Mouse (Mus musculus) cerebellum, adult 9-11 months (tissue): ENCODE measurements around the gene Nek3.

Experiments
- DNase-seq: peaks from one replicate; pipeline ENCODE4 v3.0.0; 2022

Gene Nek3

GRCm38 (mm10) chr8:22143764-22144491, 22.3 kb downstream of the Nek3 start:
- DNase-seq = no peak

GRCm38 (mm10) chr8:22142592-22142991, 23.6 kb downstream of the Nek3 start:
- no peak for DNase-seq

GRCm38 (mm10) chr8:22141836-22142385, 24.3 kb downstream of the Nek3 start:
- DNase-seq = no peak

- peak; percentile 69 for DNase-seq
Measured at GRCm38 (mm10) chr8:22136462-22136861, 29.8 kb downstream of the Nek3 start.

GRCm38 (mm10) chr8:22134750-22135135, 31.5 kb downstream of the Nek3 start:
- DNase-seq = no peak

- no peak for DNase-seq
Measured at GRCm38 (mm10) chr8:22134078-22134749, 32.0 kb downstream of the Nek3 start.

GRCm38 (mm10) chr8:22132062-22132461, 34.2 kb downstream of the Nek3 start:
- no peak for DNase-seq

GRCm38 (mm10) chr8:22124220-22125152, 41.7 kb downstream of the Nek3 start, which contains the start of gene Nek5:
Gene Nek5 (minus strand): TSS chr8:22125053.
- no peak for DNase-seq

GRCm38 (mm10) chr8:22107020-22107419, 59.2 kb downstream of the Nek3 start:
- DNase-seq = no peak

- DNase-seq = no peak
Measured at GRCm38 (mm10) chr8:22091568-22091967, 74.7 kb downstream of the Nek3 start.

GRCm38 (mm10) chr8:22089226-22089625, 77.0 kb downstream of the Nek3 start:
- DNase-seq = no peak

- no peak for DNase-seq
Measured at GRCm38 (mm10) chr8:22079313-22080007, 86.8 kb downstream of the Nek3 start.
